Mouse (Mus musculus): ENCODE results near the gene Sec24d.

- no peak for TF ChIP-seq CTCF (IDR thresholded peaks at IDR 0.05; ENCODE audit: low read depth)
- no peak for TF ChIP-seq EP300 (optimal IDR thresholded peaks at IDR 0.05)
These were observed 84.3 kb downstream of the Sec24d start for GRCm38 (mm10) chr3:123351519-123351918.
